ENCODE assay signal across 25 mouse cellular contexts in genomic region chr13:105028276-105028675, GRCm38 (mm10). TPM values are rescaled to one million over a fixed set of nuclear protein-coding genes. Genes with fewer than 3 reads are reported as not detected.
A peak's percentile ranks its signal among the peaks of the same experiment; 100 is the strongest.
DNase-seq lines count a peak whose midpoint lies in the region; ATAC-seq and TF ChIP-seq lines count a peak whose summit lies in the region.
"Had no signal": no experiment of that assay in that cellular context is flagged by ENCODE, and none has a peak within 500 bp of the region (broad histone marks: within the 10 kb centered on the region; RNA-seq: fewer than 3 reads in every experiment).

No protein-coding gene starts in this region.

- no peak for TF ChIP-seq CTCF in thymus, adult 2 months (IDR thresholded peaks at IDR 0.05; ENCODE audit: borderline replicate concordance, control insufficient read depth, extremely low read depth, insufficient read depth, low read length, poor library complexity)

- H3K4me3 ChIP-seq in embryonic facial prominence, embryonic 14.5 days (ENCODE audit: low read depth, low read length), result no peak overlapping the region
- H3K4me3 ChIP-seq in embryonic facial prominence, embryonic 10.5 days, result no peak overlapping the region
- no peak overlapping the region for H3K4me3 ChIP-seq in intestine, embryonic 15.5 days (replicated peaks)
- H3K4me3 ChIP-seq in thymus, adult 2 months (ENCODE audit: control insufficient read depth, insufficient read depth, low read length), result no peak overlapping the region
- H3K4me3 ChIP-seq: embryonic facial prominence, embryonic 13.5 days; forebrain, embryonic 13.5 days; forebrain, embryonic 15.5 days had no signal

- 60% methylated on average over 3 of the region's 3 CpGs for WGBS in embryonic facial prominence, embryonic 14.5 days
- 87% methylated on average over 3 of the region's 3 CpGs for WGBS in embryonic facial prominence, embryonic 10.5 days
- WGBS in intestine, embryonic 15.5 days, result 37% methylated on average over 3 of the region's 3 CpGs
- 95% methylated on average over 3 of the region's 3 CpGs for WGBS in thymus, adult 2 months

- no peaks in the 10 kb centered on the region for H3K9me3 ChIP-seq in embryonic facial prominence, embryonic 14.5 days (ENCODE audit: control insufficient read depth, low read length)
- H3K9me3 ChIP-seq in embryonic facial prominence, embryonic 10.5 days, result no peaks in the 10 kb centered on the region
- H3K9me3 ChIP-seq in intestine, embryonic 15.5 days, result no peaks in the 10 kb centered on the region
- H3K9me3 ChIP-seq: embryonic facial prominence, embryonic 13.5 days; forebrain, embryonic 13.5 days; forebrain, embryonic 15.5 days had no signal

- no peak for ATAC-seq in embryonic facial prominence, embryonic 14.5 days (ENCODE audit: low read depth)
- peak; percentile 43; the same call in 1 of the 2 replicates for ATAC-seq in intestine, embryonic 15.5 days
- ATAC-seq: forebrain, embryonic 13.5 days; forebrain, embryonic 15.5 days; forebrain, postnatal 0 days had no signal

- TF ChIP-seq POLR2A in thymus, adult 2 months (IDR thresholded peaks at IDR 0.05; ENCODE audit: control insufficient read depth, extremely low read depth, insufficient read depth, low read length, poor library complexity), result no peak

- no peak overlapping the region for H3K27ac ChIP-seq in embryonic facial prominence, embryonic 14.5 days (replicated peaks; ENCODE audit: low read depth, low read length)
- no peak overlapping the region for H3K27ac ChIP-seq in embryonic facial prominence, embryonic 10.5 days (replicated peaks)
- H3K27ac ChIP-seq in intestine, embryonic 15.5 days, result no peak overlapping the region
- no peak overlapping the region for H3K27ac ChIP-seq in thymus, adult 2 months (ENCODE audit: control insufficient read depth, insufficient read depth, low read length)
- H3K27ac ChIP-seq: embryonic facial prominence, embryonic 13.5 days; forebrain, embryonic 13.5 days; forebrain, embryonic 15.5 days had no signal

- no peak overlapping the region for H3K4me2 ChIP-seq in embryonic facial prominence, embryonic 14.5 days (ENCODE audit: low read depth, low read length)
- H3K4me2 ChIP-seq in intestine, embryonic 15.5 days (replicated peaks), result no peak overlapping the region
- H3K4me2 ChIP-seq: embryonic facial prominence, embryonic 13.5 days; forebrain, embryonic 13.5 days; forebrain, embryonic 15.5 days had no signal

- H3K27me3 ChIP-seq in embryonic facial prominence, embryonic 14.5 days (replicated peaks; ENCODE audit: control insufficient read depth, insufficient read depth, low read length), result no peaks in the 10 kb centered on the region
- H3K27me3 ChIP-seq in embryonic facial prominence, embryonic 10.5 days (replicated peaks; ENCODE audit: low read depth, poor library complexity, severe bottlenecking), result no peaks in the 10 kb centered on the region
- no peaks in the 10 kb centered on the region for H3K27me3 ChIP-seq in intestine, embryonic 15.5 days (replicated peaks)
- no peaks in the 10 kb centered on the region for H3K27me3 ChIP-seq in thymus, adult 2 months (ENCODE audit: control insufficient read depth, insufficient read depth, low read length)
- H3K27me3 ChIP-seq: embryonic facial prominence, embryonic 13.5 days; forebrain, embryonic 13.5 days; forebrain, embryonic 15.5 days had no signal

- peak; percentile 61 for DNase-seq in embryonic facial prominence, embryonic 14.5 days (ENCODE audit: low spot score)
- no peak for DNase-seq in embryonic facial prominence, embryonic 10.5 days (ENCODE audit: low spot score)
- DNase-seq in layer of hippocampus, adult 11-12 months (ENCODE audit: low spot score), result peak; percentile 32
- DNase-seq in layer of hippocampus, postnatal 36 days, result no peak
- DNase-seq in brain, adult 2 months (ENCODE audit: low read depth, low spot score), result peak; percentile 54
- no peak for DNase-seq in urinary bladder, postnatal 25 days (ENCODE audit: low spot score)
- no peak for DNase-seq in thymus, adult 2 months
- DNase-seq: adrenal gland, postnatal 10 days; adrenal gland, postnatal 25 days; cerebellum, adult 11-12 months; cerebellum, adult 2 months; cerebellum, adult 9-10 months; cerebellum, postnatal 25 days; forebrain, postnatal 0 days had no signal

- H3K9ac ChIP-seq in embryonic facial prominence, embryonic 14.5 days (ENCODE audit: low read depth, low read length), result no peak overlapping the region
- no peak overlapping the region for H3K9ac ChIP-seq in intestine, embryonic 15.5 days
- H3K9ac ChIP-seq: embryonic facial prominence, embryonic 13.5 days; forebrain, embryonic 13.5 days; forebrain, embryonic 15.5 days; forebrain, postnatal 0 days had no signal

- H3K4me1 ChIP-seq in embryonic facial prominence, embryonic 14.5 days (ENCODE audit: control insufficient read depth, insufficient read depth, low read length), result no peaks in the 10 kb centered on the region
- no peaks in the 10 kb centered on the region for H3K4me1 ChIP-seq in embryonic facial prominence, embryonic 10.5 days
- H3K4me1 ChIP-seq in intestine, embryonic 15.5 days (replicated peaks), result no peaks in the 10 kb centered on the region
- no peaks in the 10 kb centered on the region for H3K4me1 ChIP-seq in thymus, adult 2 months (replicated peaks; ENCODE audit: control insufficient read depth, insufficient read depth, low read length)
- H3K4me1 ChIP-seq: embryonic facial prominence, embryonic 13.5 days; forebrain, embryonic 13.5 days; forebrain, embryonic 15.5 days had no signal

- H3K36me3 ChIP-seq in embryonic facial prominence, embryonic 14.5 days (ENCODE audit: control insufficient read depth, insufficient read depth, low read length), result no peaks in the 10 kb centered on the region
- H3K36me3 ChIP-seq in embryonic facial prominence, embryonic 10.5 days (replicated peaks), result no peaks in the 10 kb centered on the region
- no peaks in the 10 kb centered on the region for H3K36me3 ChIP-seq in intestine, embryonic 15.5 days
- H3K36me3 ChIP-seq in thymus, adult 2 months (ENCODE audit: control insufficient read depth, insufficient read depth, low read length), result no peaks in the 10 kb centered on the region
- H3K36me3 ChIP-seq: embryonic facial prominence, embryonic 13.5 days; forebrain, embryonic 15.5 days had no signal

RNA-seq across cellular contexts. Expression of gene Rgs7bp, which starts 26.5 kb away (rescaled TPM):
- 5.0 and 5.4 TPM in 2 replicates for polyA plus RNA-seq in embryonic facial prominence, embryonic 14.5 days (2014; fragmentation: Nextera tagmentation; extraction: Ambion mirVana)
- polyA plus RNA-seq in embryonic facial prominence, embryonic 10.5 days (2016; fragmentation: Nextera tagmentation; extraction: Ambion mirVana), result 0.73 and 0.91 TPM in 2 replicates
- total RNA-seq in layer of hippocampus, postnatal 36 days (2021), result 100 to 1,000 TPM; 156 to 163 TPM
- 2.5 and 2.9 TPM in 2 replicates for polyA plus RNA-seq in intestine, embryonic 15.5 days (2015; fragmentation: Nextera tagmentation; extraction: Ambion mirVana)
- 0.10 and 0.19 TPM in 2 replicates for polyA plus RNA-seq in thymus, adult 2 months (2012; rRNA removed)
- total RNA-seq: MEL had no signal
- polyA plus RNA-seq: C2C12 had no signal

RNA-seq across cellular contexts. Expression of gene 4933425L06Rik, which starts 53.6 kb away (rescaled TPM):
- not detected in 2 replicates for polyA plus RNA-seq in embryonic facial prominence, embryonic 14.5 days (2014; fragmentation: Nextera tagmentation; extraction: Ambion mirVana)
- polyA plus RNA-seq in embryonic facial prominence, embryonic 10.5 days (2016; fragmentation: Nextera tagmentation; extraction: Ambion mirVana), result not detected in 2 replicates
- total RNA-seq in layer of hippocampus, postnatal 36 days (2021), result not detected
- not detected in 2 replicates for polyA plus RNA-seq in intestine, embryonic 15.5 days (2015; fragmentation: Nextera tagmentation; extraction: Ambion mirVana)
- polyA plus RNA-seq in thymus, adult 2 months (2012; rRNA removed), result not detected in 2 replicates
- total RNA-seq: adrenal gland, postnatal 10 days; adrenal gland, postnatal 25 days; adrenal gland, postnatal 4 days; ES-E14; forebrain, postnatal 0 days; MEL had no signal
- polyA plus RNA-seq: C2C12; cerebellum, adult 2 months; cortical plate, adult 2 months; embryonic facial prominence, embryonic 11.5 days; embryonic facial prominence, embryonic 13.5 days; forebrain, embryonic 11.5 days; forebrain, embryonic 13.5 days; forebrain, embryonic 15.5 days; forebrain, postnatal 0 days had no signal

Comparison
In these comparisons a context has a peak if more than half of its experiments do, and no peak if none do; other contexts are left out.
1. DNase-seq: peak in embryonic facial prominence, embryonic 14.5 days (single experiment), layer of hippocampus, adult 11-12 months (single experiment) and brain, adult 2 months (single experiment); none in embryonic facial prominence, embryonic 10.5 days (single experiment), layer of hippocampus, postnatal 36 days (0 of 2), urinary bladder, postnatal 25 days (single experiment) and thymus, adult 2 months (single experiment).